Comparison of ENCODE assay signal across 16 mouse cellular contexts in the genomic region with DNA sequence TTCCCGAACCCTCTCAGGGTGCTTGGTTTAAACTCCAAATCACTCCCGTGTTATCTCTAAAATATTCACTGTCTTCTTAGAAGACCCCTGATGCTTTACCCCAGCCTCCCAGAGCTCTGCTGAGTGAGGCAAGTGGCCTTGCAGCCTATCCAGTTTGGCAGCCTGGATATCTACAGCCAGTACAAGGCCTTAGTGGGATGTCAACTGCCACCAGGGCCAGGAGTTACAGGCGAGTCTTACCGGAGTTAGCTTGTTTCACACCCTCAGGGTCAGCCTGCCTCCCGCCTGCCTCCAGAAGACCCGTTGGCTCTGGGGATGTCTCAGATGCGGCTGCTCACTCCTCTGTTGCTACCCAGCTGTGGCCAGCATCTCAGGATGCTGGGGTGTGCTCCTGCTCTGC. TPM values are rescaled to one million over a fixed set of nuclear protein-coding genes. Genes with fewer than 3 reads are reported as not detected.
A peak's percentile ranks its signal among the peaks of the same experiment; 100 is the strongest.
DNase-seq lines count a peak whose midpoint lies in the region.
"Had no signal": no experiment of that assay in that cellular context is flagged by ENCODE, and none has a peak within 500 bp of the region (broad histone marks: within the 10 kb centered on the region; RNA-seq: fewer than 3 reads in every experiment).

No protein-coding gene starts in this region.

- DNase-seq in adrenal gland, postnatal 14 days = peak; percentile 61
- no peak for DNase-seq in adrenal gland, adult 8-10 months
- peak; percentile 89 for DNase-seq in heart, adult 11 months
- DNase-seq in heart, postnatal 4 days = no peak
- peak; percentile 63 for DNase-seq in ovary, adult 18-20 months (ENCODE audit: low spot score)
- DNase-seq in ovary, postnatal 10 days (ENCODE audit: low spot score) = no peak
- DNase-seq in gastrocnemius, adult 8-10 months (ENCODE audit: low spot score in 2 of 2) = no peak
- DNase-seq: cerebellum, adult 18-20 months; cerebellum, adult 9-10 months; cerebellum, postnatal 14 days; gastrocnemius, postnatal 14 days; heart, adult 18-20 months; heart, postnatal 10 days; heart, postnatal 36 days; kidney, adult 11 months; kidney, adult 8-10 months had no signal

RNA-seq across cellular contexts. Expression of gene Mrps23, which starts 14.4 kb away (rescaled TPM):
- total RNA-seq in adrenal gland, postnatal 14 days (2021) = 173 and 176 TPM in 2 replicates
- total RNA-seq in adrenal gland, adult 8-10 months (2022) = 100 to 1,000 TPM; 140 to 223 (median 182) TPM
- total RNA-seq in heart, postnatal 4 days (2021) = 100 to 1,000 TPM; 204 to 207 TPM
- total RNA-seq in gastrocnemius, adult 8-10 months (2022) = 100 to 1,000 TPM; 119 to 149 (median 140) TPM

Comparison
In these comparisons a context has a peak if more than half of its experiments do, and no peak if none do; other contexts are left out.
1. DNase-seq: peak in adrenal gland, postnatal 14 days (single experiment), heart, adult 11 months (single experiment) and ovary, adult 18-20 months (single experiment); none in adrenal gland, adult 8-10 months (single experiment), heart, postnatal 4 days (single experiment), ovary, postnatal 10 days (single experiment) and gastrocnemius, adult 8-10 months (0 of 2).